ENCODE assay signal across 8 mouse cellular contexts in the genomic region with DNA sequence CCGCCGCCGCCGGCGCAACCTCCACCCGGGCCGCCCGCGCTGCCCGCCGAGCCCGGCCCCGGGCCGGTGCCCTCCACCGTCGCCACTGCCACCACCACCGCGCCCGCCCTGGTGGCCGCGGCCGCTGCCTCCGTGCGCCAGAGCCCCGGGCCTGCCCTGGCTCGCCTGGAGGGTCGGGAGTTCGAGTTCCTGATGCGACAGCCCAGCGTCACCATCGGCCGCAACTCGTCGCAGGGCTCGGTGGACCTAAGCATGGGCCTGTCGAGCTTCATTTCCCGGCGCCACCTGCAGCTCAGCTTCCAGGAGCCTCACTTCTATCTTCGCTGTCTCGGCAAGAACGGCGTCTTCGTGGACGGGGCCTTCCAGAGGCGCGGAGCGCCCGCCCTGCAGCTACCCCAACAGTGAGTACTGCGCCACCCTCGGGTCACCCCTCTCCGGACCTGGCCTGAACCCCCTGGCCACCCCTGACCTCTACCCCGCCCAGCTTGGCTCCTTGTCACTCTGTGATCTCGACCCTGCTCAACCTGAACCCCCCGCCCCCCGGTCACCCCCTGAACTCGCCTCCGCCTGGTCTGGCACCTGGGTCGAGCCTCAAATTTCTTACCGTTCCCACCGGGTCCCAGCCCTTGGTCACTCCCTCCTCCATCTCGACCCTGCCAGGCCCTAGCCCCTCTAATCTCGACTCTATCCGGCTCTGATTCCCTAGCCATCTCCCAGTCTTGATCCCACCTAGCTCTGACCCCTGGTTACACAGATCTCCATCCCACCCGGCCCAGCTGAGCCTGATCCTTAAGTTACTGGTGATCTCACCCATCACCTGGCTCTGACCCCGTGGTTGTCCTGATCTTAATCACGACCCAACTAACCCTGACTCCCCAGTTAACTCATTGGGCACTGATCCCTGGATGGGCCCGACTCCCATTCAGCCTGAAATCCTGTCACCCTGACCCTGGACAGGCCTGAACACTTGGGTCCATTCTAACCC. TPM values are rescaled to one million over a fixed set of nuclear protein-coding genes. Genes with fewer than 3 reads are reported as not detected.
DNase-seq lines count a peak whose midpoint lies in the region; ATAC-seq and TF ChIP-seq lines count a peak whose summit lies in the region.

No protein-coding gene starts in this region.

- peak overlapping the region; percentile 80 for H3K27ac ChIP-seq in bone marrow, adult 2 months (ENCODE audit: control insufficient read depth, insufficient read depth, low read depth, low read length, poor library complexity)
- H3K27ac ChIP-seq in forebrain, embryonic 16.5 days (ENCODE audit: low read length) = peak overlapping the region; percentile 64
- H3K27ac ChIP-seq in midbrain, embryonic 11.5 days (ENCODE audit: low read depth, low read length) = peak overlapping the region; percentile 67

- DNase-seq in thymus, adult 18-20 months = peak; percentile 44 to 58
- DNase-seq in thymus, postnatal 25 days = no peak
- peak; percentile 56 for DNase-seq in kidney, postnatal 14 days
- DNase-seq in midbrain, embryonic 11.5 days (ENCODE audit: low spot score, missing footprints) = peak; percentile 93
- DNase-seq in testis, postnatal 14 days (ENCODE audit: low spot score) = peak; percentile 50
- DNase-seq in frontal cortex, adult 2 months (ENCODE audit: extremely low spot score in 1 of 2, low spot score in 1 of 2) = no peak

- no peaks in the 10 kb centered on the region for H3K9me3 ChIP-seq in forebrain, embryonic 16.5 days (ENCODE audit: control insufficient read depth, low read length)
- H3K9me3 ChIP-seq in midbrain, embryonic 11.5 days (ENCODE audit: control insufficient read depth, low read length) = no peaks in the 10 kb centered on the region

- no peaks in the 10 kb centered on the region for H3K27me3 ChIP-seq in forebrain, embryonic 16.5 days (replicated peaks; ENCODE audit: control insufficient read depth, insufficient read depth, low read length)
- no peaks in the 10 kb centered on the region for H3K27me3 ChIP-seq in midbrain, embryonic 11.5 days (ENCODE audit: control insufficient read depth, insufficient read depth, low read length)

- no peak for ATAC-seq in forebrain, embryonic 16.5 days
- peak; percentile 75 for ATAC-seq in midbrain, embryonic 11.5 days (ENCODE audit: low FRiP score)

- H3K9ac ChIP-seq in forebrain, embryonic 16.5 days (replicated peaks; ENCODE audit: low read depth, low read length) = peak overlapping the region; percentile 86
- peak overlapping the region; percentile 95 for H3K9ac ChIP-seq in midbrain, embryonic 11.5 days (ENCODE audit: low read length)

- H3K4me2 ChIP-seq in forebrain, embryonic 16.5 days (ENCODE audit: low read length) = peak overlapping the region; percentile 92
- H3K4me2 ChIP-seq in midbrain, embryonic 11.5 days = peak overlapping the region; percentile 89

- peaks cover 4% of the 10 kb centered on the region; the same call in 1 of the 2 replicates for H3K4me1 ChIP-seq in bone marrow, adult 2 months (ENCODE audit: control insufficient read depth, insufficient read depth, low read length)
- H3K4me1 ChIP-seq in forebrain, embryonic 16.5 days (replicated peaks; ENCODE audit: control insufficient read depth, insufficient read depth, low read length) = peaks cover 45% of the 10 kb centered on the region
- peaks cover 26% of the 10 kb centered on the region for H3K4me1 ChIP-seq in midbrain, embryonic 11.5 days (ENCODE audit: control insufficient read depth, insufficient read depth, low read length)

- no peaks in the 10 kb centered on the region for H3K36me3 ChIP-seq in forebrain, embryonic 16.5 days (ENCODE audit: control insufficient read depth, insufficient read depth)
- H3K36me3 ChIP-seq in midbrain, embryonic 11.5 days (ENCODE audit: control insufficient read depth, insufficient read depth, low read length) = no peaks in the 10 kb centered on the region

- peak overlapping the region; percentile 82 for H3K4me3 ChIP-seq in bone marrow, adult 2 months (replicated peaks; ENCODE audit: control insufficient read depth, low read depth, low read length)
- peak overlapping the region; percentile 95 for H3K4me3 ChIP-seq in forebrain, embryonic 16.5 days (replicated peaks; ENCODE audit: low read length)
- peak overlapping the region; percentile 98 for H3K4me3 ChIP-seq in midbrain, embryonic 11.5 days (ENCODE audit: low read depth, low read length)

- under 1% methylated on average over 64 of the region's 67 CpGs for WGBS in bone marrow, adult 2 months
- WGBS in forebrain, embryonic 16.5 days = 1% methylated on average over 67 of the region's 67 CpGs
- 2% methylated on average over 43 of the region's 67 CpGs for WGBS in midbrain, embryonic 11.5 days

- no peak for TF ChIP-seq CTCF in bone marrow, adult 2 months (IDR thresholded peaks at IDR 0.05; ENCODE audit: control insufficient read depth, insufficient read depth, low read length)

- no peak for TF ChIP-seq POLR2A in bone marrow, adult 2 months (IDR thresholded peaks at IDR 0.05; ENCODE audit: borderline replicate concordance, control insufficient read depth, low read depth, low read length)

RNA-seq across cellular contexts. Expression of a gene that starts 0.6 kb away (rescaled TPM):
- 5.7 and 9.1 TPM in 2 replicates for polyA plus RNA-seq in bone marrow, adult 2 months (2011; ENCODE audit: insufficient read depth, insufficient read length, low replicate concordance, missing spikeins)
- polyA plus RNA-seq in forebrain, embryonic 16.5 days (2015; fragmentation: Nextera tagmentation; extraction: Ambion mirVana) = 4.1 and 4.6 TPM in 2 replicates
- 4.0 and 4.2 TPM in 2 replicates for polyA plus RNA-seq in midbrain, embryonic 11.5 days (2014; fragmentation: Nextera tagmentation; extraction: Ambion mirVana)
- 19.1 and 19.2 TPM in 2 replicates for polyA plus RNA-seq in frontal cortex, adult 2 months (2012; rRNA removed)

Comparison
In these comparisons a context has a peak if more than half of its experiments do, and no peak if none do; other contexts are left out.
1. DNase-seq: peak in thymus, adult 18-20 months (2 of 2), kidney, postnatal 14 days (single experiment), midbrain, embryonic 11.5 days (single experiment) and testis, postnatal 14 days (single experiment); none in thymus, postnatal 25 days (single experiment) and frontal cortex, adult 2 months (0 of 2).
2. Peak in every context shown above with its lines, with median percentiles within 50 percentile points of each other: H3K27ac ChIP-seq and H3K4me3 ChIP-seq.